Mouse (Mus musculus) heart, embryonic 15.5 days (tissue): ENCODE results near the gene Olfr18. TPM values are rescaled to one million over a fixed set of nuclear protein-coding genes. Genes with fewer than 3 reads are reported as not detected.
A peak's percentile ranks its signal among the peaks of the same experiment; 100 is the strongest.
"Not testable (repeated sequence)": the region's sequence is repeated elsewhere in the genome, so short reads cannot be mapped to it uniquely, and the experiment has no call there.

Experiments used
- ATAC-seq: fragments of 200-750 bp; cut with Nextera tagmentation; replicated peaks from 2 replicates; pipeline ENCODE4 v1.8.0; 2017; ENCODE audit warnings: low read depth, moderate TSS enrichment; ENCODE audit not compliant: insufficient number of reproducible peaks, insufficient read depth, low FRiP score
- H3K27ac ChIP-seq: fragments of 300-500 bp; sonication (generic); 2 replicates; pipeline ENCODE4 v1.5.1; 2015; ENCODE audit warnings: mild to moderate bottlenecking, inconsistent platforms
- H3K27me3 ChIP-seq: fragments of 300-500 bp; sonication (generic); 2 replicates; pipeline ENCODE4 v1.6.1; 2015; ENCODE audit warnings: inconsistent platforms
- H3K36me3 ChIP-seq: fragments of 300-500 bp; sonication (generic); 2 replicates; pipeline ENCODE4 v1.6.1; 2015; ENCODE audit warnings: mild to moderate bottlenecking, inconsistent platforms
- H3K4me1 ChIP-seq: fragments of 300-500 bp; sonication (generic); replicated peaks from 2 replicates; pipeline ENCODE4 v1.6.1; 2015; ENCODE audit warnings: inconsistent platforms
- H3K4me2 ChIP-seq: fragments of 300-500 bp; sonication (generic); 2 replicates; pipeline ENCODE4 v1.6.1; 2015; ENCODE audit warnings: inconsistent platforms, mild to moderate bottlenecking, moderate library complexity
- H3K4me3 ChIP-seq: fragments of 300-500 bp; sonication (generic); 2 replicates; pipeline ENCODE4 v1.5.1; 2015; ENCODE audit warnings: mild to moderate bottlenecking, inconsistent platforms
- H3K9ac ChIP-seq: fragments of 300-500 bp; sonication (generic); 2 replicates; pipeline ENCODE4 v1.6.1; 2015; ENCODE audit warnings: mild to moderate bottlenecking, inconsistent platforms
- H3K9me3 ChIP-seq: fragments of 300-500 bp; sonication (generic); replicated peaks from 2 replicates; pipeline ENCODE4 v1.6.1; 2016; ENCODE audit warnings: inconsistent platforms
- WGBS: fragments of 180-500 bp; shearing (Covaris S2); methylation state at CpG from one replicate; pipeline ENCODE4 v1.1.7; 2015; ENCODE audit warnings: mixed read lengths; 5-methylcytosine and 5-hydroxymethylcytosine counted together
- polyA plus RNA-seq: library from polyadenylated mRNA; unstranded; fragments of >200 nt; fragmentation: Nextera tagmentation; extraction: Ambion mirVana; gene quantifications from 2 replicates; pipeline ENCODE4 v1.2.1, GENCODE M21; 2015

Gene Olfr18
- polyA plus RNA-seq, result 0.08 TPM in 1 of 2 replicates, not detected in the other

DNA sequence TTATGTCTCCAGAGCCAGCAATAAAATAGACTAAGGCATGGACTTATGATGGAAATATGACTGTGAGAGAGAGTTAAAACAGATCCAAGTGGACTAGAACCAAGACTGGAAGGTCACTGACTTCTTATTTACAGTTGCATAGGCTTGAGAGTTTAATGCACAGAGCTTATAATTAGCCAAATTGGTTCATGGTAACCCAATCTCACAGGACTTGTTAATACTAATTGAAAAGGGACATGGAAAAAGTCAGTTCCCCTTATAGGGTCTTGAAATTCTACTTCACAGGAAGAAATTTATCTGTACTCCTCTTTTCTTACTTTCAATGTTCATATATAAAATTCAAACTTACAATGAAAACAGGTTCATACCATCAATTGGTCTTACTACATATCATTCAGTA lies at the start of gene Olfr18:
Gene Olfr18 (minus strand): TSS at position 101 of the 400 bp plus-strand sequence.
- no peaks in the 10 kb centered on the region for H3K9me3 ChIP-seq
- H3K4me3 ChIP-seq, result no peak within 1 kb of the TSS
- no peaks in the 10 kb centered on the region for H3K36me3 ChIP-seq
- no peak for ATAC-seq
- no peaks in the 10 kb centered on the region for H3K27me3 ChIP-seq
- no peak within 1 kb of the TSS for H3K27ac ChIP-seq
- no peaks in the 10 kb centered on the region for H3K4me1 ChIP-seq
- no peak within 1 kb of the TSS for H3K4me2 ChIP-seq
- H3K9ac ChIP-seq, result no peak within 1 kb of the TSS

DNA sequence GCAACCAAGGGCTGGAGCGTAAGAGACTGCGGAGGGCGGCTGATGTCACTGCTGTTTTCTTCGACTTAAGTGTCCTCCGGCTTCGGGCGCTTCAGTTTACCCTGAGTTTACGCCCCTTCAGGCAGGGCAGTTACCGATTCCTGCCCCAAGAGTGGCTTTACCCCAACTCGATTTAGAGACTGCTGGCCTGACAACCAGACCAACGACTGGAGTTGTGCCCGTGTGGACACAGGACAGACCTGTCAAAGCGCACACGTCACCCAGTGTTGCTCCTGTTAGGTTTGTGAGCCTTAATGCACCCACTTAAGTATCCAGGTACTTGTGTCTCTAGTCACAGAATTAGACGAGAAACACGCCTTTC lies 49.4 kb upstream of the Olfr18 start:
- Histone ChIP-seq H3K4me2 (peak overlapping the region; percentile 80), H3K36me3 (no peaks in the 10 kb centered on the region), H3K9ac (peak overlapping the region; percentile 56), H3K27ac (peak overlapping the region; percentile 62), H3K27me3 (no peaks in the 10 kb centered on the region), H3K4me1 (peaks cover 7% of the 10 kb centered on the region), H3K4me3 (peak overlapping the region; percentile 65), H3K9me3 (0 out of 2 replicates have a peak, but pooled peaks cover under 1% of the 10 kb centered on the region)
- WGBS, result 14% methylated on average over 16 of the region's 16 CpGs
- ATAC-seq, result peak; percentile 30; the same call in 1 of the 2 replicates

DNA sequence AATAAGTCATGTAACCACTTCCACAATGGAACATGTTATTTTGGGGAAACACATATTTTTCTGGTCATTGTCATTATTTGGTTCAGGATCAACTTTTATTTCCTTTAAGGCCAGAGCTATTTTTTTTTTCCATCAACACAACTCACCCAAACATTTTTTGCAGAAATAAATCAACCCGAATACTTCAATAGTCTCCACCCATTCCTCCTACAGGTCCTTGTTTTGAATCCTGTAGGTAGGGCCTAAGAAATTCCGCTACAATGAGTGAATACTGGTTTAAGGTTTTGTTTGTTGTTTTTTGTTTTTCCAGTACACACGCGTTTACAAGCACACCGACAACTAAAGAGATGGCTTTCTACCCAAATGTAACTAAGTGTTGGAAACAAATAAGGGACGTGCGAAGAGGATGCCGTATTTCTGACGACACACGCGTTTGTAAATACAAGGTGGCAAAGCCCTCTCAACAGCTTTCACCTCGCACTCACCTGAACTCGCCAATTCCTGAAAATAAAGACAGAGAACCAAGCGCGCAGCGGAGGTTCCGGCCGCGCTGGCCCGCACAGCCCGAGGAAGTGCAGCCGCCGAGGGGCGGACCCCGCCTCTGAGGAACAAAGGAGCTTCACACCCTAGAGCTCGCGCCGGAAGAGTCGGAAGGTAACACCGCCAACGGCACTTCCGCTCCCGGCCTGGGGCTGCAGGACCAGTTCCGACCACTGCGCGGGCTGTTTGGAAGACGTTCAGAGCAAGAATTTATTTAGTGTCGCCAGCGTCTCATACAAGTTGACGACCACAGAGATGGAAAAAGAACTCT lies 48.8 kb upstream of the Olfr18 start, which contains the start of gene Zfp560:
Gene Zfp560 (minus strand): TSS at position 646 of the 811 bp plus-strand sequence.
- H3K36me3 ChIP-seq, result no peaks in the 10 kb centered on the region
- H3K9ac ChIP-seq, result peak within 1 kb of the TSS; percentile 56
- no peaks in the 10 kb centered on the region for H3K27me3 ChIP-seq
- 0 out of 2 replicates have a peak, but pooled peaks cover 3% of the 10 kb centered on the region for H3K9me3 ChIP-seq
- 1% methylated on average over 40 of the region's 40 CpGs for WGBS
- peak within 1 kb of the TSS; percentile 65 for H3K4me3 ChIP-seq
- H3K27ac ChIP-seq, result peak within 1 kb of the TSS; percentile 64
- peak within 1 kb of the TSS; percentile 80 for H3K4me2 ChIP-seq
- peak; percentile 96 for ATAC-seq
- peaks cover 7% of the 10 kb centered on the region for H3K4me1 ChIP-seq

GRCm38 (mm10) chr9:20383659-20384058 lies 47.8 kb upstream of the Olfr18 start:
- Histone ChIP-seq H3K27ac (no peak overlapping the region), H3K4me2 (peak overlapping the region; percentile 80; the same call in 1 of the 2 replicates), H3K9me3 (0 out of 2 replicates have a peak, but pooled peaks cover 3% of the 10 kb centered on the region), H3K36me3 (no peaks in the 10 kb centered on the region), H3K9ac (no peak overlapping the region), H3K27me3 (no peaks in the 10 kb centered on the region), H3K4me3 (no peak overlapping the region), H3K4me1 (peaks cover 7% of the 10 kb centered on the region)
- no peak for ATAC-seq
- WGBS, result 80% methylated on average over 7 of the region's 7 CpGs

GRCm38 (mm10) chr9:20374712-20375111 lies 38.8 kb upstream of the Olfr18 start:
- no peak overlapping the region for H3K9ac ChIP-seq
- no peaks in the 10 kb centered on the region for H3K27me3 ChIP-seq
- H3K36me3 ChIP-seq, result no peaks in the 10 kb centered on the region
- WGBS, result 86% methylated on average over 1 of the region's 1 CpGs
- H3K9me3 ChIP-seq, result no peaks in the 10 kb centered on the region
- no peak for ATAC-seq
- no peak overlapping the region for H3K4me3 ChIP-seq
- H3K4me1 ChIP-seq, result no peaks in the 10 kb centered on the region
- H3K27ac ChIP-seq, result no peak overlapping the region
- H3K4me2 ChIP-seq, result no peak overlapping the region

DNA sequence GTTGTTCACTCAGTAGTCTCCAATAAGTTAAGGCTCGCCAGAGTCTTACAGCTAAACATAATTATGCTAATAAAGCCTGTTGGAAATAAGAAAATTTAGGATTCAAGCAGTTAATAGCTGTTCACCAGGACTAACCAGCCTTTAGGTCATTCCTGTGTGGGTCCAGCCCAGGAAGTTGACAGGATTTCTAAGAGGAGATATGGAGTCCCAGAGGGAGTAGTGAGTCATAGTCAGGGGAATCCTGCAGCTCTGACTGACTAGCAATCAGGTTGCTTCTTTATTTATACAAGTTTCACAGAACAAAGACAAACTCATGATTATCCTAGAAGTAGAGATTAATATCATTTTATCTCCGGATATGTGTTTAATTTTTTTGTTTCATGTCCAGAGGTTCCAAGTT lies 31.4 kb upstream of the Olfr18 start:
- Histone ChIP-seq H3K36me3 (0 out of 2 replicates have a peak, but pooled peaks cover 3% of the 10 kb centered on the region), H3K4me1 (no peaks in the 10 kb centered on the region), H3K27me3 (no peaks in the 10 kb centered on the region), H3K4me3 (no peak overlapping the region), H3K9ac (no peak overlapping the region), H3K27ac (no peak overlapping the region), H3K9me3 (0 out of 2 replicates have a peak, but pooled peaks cover 2% of the 10 kb centered on the region), H3K4me2 (no peak overlapping the region)
- 85% methylated on average over 2 of the region's 2 CpGs for WGBS
- ATAC-seq, result no peak

- no peak overlapping the region for H3K27ac ChIP-seq
- no peaks in the 10 kb centered on the region for H3K27me3 ChIP-seq
- no peak overlapping the region for H3K9ac ChIP-seq
- peaks cover 29% of the 10 kb centered on the region for H3K36me3 ChIP-seq
- WGBS, result 76% methylated on average over 4 of the region's 4 CpGs
- no peak for ATAC-seq
- H3K4me2 ChIP-seq, result no peak overlapping the region
- H3K4me1 ChIP-seq, result no peaks in the 10 kb centered on the region
- H3K9me3 ChIP-seq, result 0 out of 2 replicates have a peak, but pooled peaks cover 4% of the 10 kb centered on the region
- H3K4me3 ChIP-seq, result no peak overlapping the region
Measured at GRCm38 (mm10) chr9:20348501-20348900, 12.6 kb upstream of the Olfr18 start.

GRCm38 (mm10) chr9:20298232-20298631 lies 37.7 kb downstream of the Olfr18 start, which contains the start of gene Olfr873:
Gene Olfr873, plus strand, starts transcription at chr9:20298532.
- Histone ChIP-seq H3K9ac (no peak within 1 kb of the TSS), H3K4me1 (no peaks in the 10 kb centered on the region), H3K36me3 (no peaks in the 10 kb centered on the region), H3K27ac (no peak within 1 kb of the TSS), H3K4me3 (no peak within 1 kb of the TSS), H3K4me2 (no peak within 1 kb of the TSS), H3K27me3 (no peaks in the 10 kb centered on the region), H3K9me3 (no peaks in the 10 kb centered on the region)
- no peak for ATAC-seq
- 78% methylated on average over 1 of the region's 1 CpGs for WGBS

GRCm38 (mm10) chr9:20295562-20295961 lies 40.3 kb downstream of the Olfr18 start:
- 65% methylated on average over 5 of the region's 5 CpGs for WGBS
- not testable (repeated sequence) for H3K4me1 ChIP-seq, H3K36me3 ChIP-seq, H3K4me2 ChIP-seq, H3K9ac ChIP-seq, H3K27ac ChIP-seq, H3K9me3 ChIP-seq, H3K4me3 ChIP-seq, ATAC-seq, H3K27me3 ChIP-seq

- H3K36me3 ChIP-seq, result no peaks in the 10 kb centered on the region
- 70% methylated on average over 1 of the region's 1 CpGs for WGBS
- H3K9ac ChIP-seq, result no peak within 1 kb of the TSS
Measured at GRCm38 (mm10) chr9:20282051-20282450, 53.8 kb downstream of the Olfr18 start, which contains the start of gene Olfr39. Gene Olfr39, plus strand, starts transcription at chr9:20282351.

More at GRCm38 (mm10) chr9:20282051-20282450, 53.8 kb downstream of the Olfr18 start, which contains the start of gene Olfr39:
- no peaks in the 10 kb centered on the region for H3K9me3 ChIP-seq
- H3K27me3 ChIP-seq, result no peaks in the 10 kb centered on the region
- no peak within 1 kb of the TSS for H3K27ac ChIP-seq
- ATAC-seq, result no peak
- no peak within 1 kb of the TSS for H3K4me3 ChIP-seq
- H3K4me2 ChIP-seq, result no peak within 1 kb of the TSS
- H3K4me1 ChIP-seq, result no peaks in the 10 kb centered on the region
